Mouse (Mus musculus): ENCODE data around the gene Mtmr6. TPM values are rescaled to one million over a fixed set of nuclear protein-coding genes. Genes with fewer than 3 reads are reported as not detected.
A peak's percentile ranks its signal among the peaks of the same experiment; 100 is the strongest.
"Not testable (repeated sequence)": the region's sequence is repeated elsewhere in the genome, so short reads cannot be mapped to it uniquely, and the experiment has no call there.

The Mtmr6 gene
- total RNA-seq, 2 experiments from 2014 or later = 49.6 to 50.2 TPM

DNA sequence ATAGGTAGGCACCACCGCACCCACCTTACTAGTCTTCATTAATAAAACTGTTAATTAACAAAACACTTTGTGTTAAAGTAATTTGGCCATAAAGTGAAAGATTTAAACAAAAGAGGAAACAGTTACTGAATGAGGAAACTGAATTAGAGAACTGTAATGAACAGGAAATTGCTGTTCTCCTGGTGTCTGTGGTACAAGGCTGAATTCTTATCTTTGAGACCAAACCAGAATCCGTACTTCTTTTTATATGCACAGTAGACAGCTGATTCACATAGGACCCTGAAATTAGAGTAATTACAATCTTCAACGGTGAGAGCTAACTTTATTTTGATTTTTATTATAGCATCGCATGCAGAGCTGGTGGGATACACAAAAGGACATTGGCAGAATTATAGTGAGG lies 25.3 kb downstream of the Mtmr6 start:
- no peak for DNase-seq (ENCODE audit: low spot score in 2 of 2)

DNA sequence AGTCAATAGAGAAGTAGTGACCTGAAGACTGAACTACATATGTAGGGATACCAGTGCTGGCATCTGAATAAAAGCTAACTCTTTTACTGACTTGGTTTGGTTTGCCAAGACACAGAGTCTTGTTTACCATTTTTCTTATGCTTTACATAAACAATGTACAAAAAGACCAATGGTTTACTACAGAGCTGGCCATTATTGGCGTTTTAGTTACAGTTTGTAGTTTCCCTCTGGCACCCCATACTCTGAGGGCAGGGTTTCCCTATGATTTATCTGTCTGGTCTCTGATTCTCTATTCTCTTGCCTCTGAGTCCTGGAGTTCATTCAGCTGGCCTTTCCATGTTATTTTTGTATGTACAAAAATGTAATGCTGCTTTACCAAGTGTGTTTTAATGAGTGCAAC lies 30.5 kb downstream of the Mtmr6 start:
- no peak for DNase-seq (ENCODE audit: low spot score in 2 of 2)

DNA sequence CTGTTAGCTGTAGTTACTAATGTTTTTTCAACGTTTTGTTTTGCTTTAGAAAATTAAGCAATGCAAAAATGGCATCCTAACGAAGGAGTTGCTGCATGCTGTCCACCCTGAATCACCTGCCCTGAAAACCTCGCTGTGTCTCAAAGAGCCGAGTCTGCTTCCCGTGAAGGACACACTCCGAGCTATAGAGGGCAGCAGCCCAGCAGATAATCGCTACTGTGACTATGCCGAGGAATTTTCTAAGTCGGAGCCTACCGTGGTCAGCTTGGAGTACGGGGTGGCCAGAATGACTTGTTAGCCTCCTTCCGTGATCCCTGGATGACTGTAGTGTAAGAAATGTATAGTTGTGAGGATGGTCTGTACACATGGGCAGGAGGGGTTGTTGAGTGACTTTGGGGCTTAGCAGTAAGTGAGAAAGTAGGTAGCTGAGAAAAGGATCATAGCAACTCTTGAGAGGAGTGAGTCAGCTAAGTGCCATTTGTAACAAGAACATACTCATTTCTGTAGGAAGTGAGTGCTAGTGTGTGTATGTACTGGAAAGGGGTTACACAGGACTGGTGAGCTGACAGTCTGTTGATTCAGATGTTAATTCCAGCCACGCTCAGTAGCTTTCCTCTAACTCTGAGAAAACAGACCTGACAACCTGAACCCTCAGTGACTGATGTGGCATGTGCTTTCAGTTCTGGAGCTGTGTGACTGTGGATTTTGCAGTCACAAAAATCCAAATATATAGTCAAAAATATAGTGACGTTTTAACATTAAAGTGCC lies 35.4 kb downstream of the Mtmr6 start:
- DNase-seq (ENCODE audit: low spot score in 2 of 2) = no peak

DNA sequence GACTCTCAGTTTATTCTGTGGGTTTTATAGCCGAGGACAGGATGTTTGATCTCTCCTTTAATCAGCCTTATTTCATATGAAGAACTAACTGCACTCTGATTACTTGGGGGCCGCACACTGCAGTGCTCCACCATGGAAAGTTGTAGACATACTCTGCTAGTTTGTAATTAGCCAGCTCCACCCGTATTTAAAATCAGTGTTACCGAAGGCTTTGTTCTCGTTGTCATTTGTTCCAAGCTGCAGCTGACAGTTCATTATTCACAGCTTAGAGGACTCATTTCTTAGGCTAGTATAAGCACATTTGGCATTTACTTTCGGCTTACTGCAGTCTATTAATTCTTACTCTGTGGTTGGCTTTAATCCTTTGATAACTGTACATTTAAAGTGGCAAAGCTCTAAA lies 36.0 kb downstream of the Mtmr6 start:
- DNase-seq (ENCODE audit: low spot score in 2 of 2) = no peak

DNA sequence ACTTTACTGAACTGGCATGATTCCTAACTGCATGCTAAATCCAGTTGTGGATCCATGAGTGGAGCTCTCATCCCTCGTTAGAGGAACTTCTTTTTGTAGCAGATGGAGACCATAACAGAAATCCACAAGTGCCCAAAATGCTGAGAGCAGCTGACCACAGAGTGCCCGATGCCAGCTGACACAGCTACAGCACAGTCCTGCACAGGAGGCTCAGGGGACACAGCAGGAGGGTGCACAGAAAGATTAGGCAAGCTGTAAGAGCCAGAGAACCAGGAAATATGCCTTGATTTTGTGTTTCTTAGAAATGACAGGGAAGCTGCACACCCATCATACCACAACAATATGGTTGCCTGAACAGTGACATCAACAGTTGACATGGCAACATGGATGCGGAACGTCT lies 37.4 kb downstream of the Mtmr6 start:
- no peak for DNase-seq (ENCODE audit: low spot score in 2 of 2)

DNA sequence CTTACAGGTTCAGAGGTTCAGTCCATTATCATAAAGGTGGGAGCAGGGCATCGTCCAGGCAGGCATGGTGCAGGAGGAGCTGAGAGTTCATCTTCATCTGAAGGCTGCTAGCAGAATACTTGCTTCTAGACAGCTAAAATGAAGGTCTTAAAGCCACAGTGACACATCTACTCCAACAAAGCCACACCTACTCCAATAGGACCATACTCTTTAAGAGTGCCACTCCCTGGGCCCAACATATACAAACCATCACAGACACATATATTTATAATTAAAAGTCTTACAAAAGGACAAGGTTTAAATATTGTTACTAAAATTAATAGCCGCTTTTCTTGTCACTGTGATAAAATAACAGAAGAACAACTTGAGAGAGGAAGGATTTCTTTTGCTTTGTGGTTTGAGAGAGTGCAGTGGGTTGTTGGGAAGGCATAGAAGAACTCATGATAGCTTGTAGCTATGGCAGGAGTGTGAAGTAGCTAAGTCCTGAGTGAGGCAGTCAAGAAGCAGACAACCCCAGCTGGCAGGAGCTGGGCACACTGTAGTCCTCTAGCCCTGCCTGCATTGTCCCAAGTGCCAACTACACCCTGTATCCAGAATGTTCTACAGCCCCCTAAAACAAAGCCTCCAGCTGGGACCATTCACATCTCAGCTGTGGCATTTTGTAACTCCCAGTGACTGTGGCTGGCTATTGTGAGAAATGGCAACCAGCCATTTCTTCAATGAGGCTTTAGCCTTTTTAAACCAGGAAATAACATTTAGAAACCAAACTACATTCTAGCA lies 39.6 kb downstream of the Mtmr6 start:
- DNase-seq (ENCODE audit: low spot score in 2 of 2) = no peak

DNA sequence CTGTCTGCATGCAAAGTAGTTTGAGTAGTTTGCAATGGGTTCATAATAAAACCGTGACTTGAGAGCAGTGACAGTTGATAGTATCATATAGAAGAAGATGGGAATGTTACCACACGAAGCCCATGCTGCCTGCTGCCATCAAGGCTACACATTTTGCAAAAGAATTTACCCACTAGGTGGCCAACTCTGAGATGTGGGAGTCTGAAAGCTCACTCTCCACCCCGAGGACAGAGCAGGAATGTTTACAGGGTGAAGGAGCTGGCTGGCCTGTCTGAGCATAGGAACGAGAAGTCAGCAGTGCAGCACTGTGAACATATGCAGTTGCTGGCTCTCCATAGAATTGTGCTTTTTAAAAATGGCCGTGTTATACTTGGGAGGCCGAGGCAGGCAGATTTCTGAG lies 43.1 kb downstream of the Mtmr6 start:
- DNase-seq (ENCODE audit: low spot score in 2 of 2) = no peak

DNA sequence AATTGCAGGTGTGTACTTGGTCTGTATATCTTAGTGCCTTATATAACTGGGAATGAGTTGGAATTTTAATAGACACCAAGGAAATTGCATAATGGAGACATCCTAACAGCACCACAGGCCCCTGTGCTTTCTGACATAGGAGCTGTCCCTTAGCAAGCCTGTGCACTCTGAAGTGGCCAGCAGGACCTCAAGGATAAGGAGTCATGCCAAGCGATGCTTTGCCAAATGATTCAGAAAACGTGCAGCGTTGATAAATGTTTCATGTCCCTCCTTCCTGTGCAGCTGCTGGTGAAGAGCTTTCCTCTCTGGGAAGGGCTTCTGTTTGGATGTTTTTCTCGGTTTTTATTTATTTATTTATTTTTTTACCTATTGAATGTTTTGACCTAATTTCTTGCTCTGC lies 45.7 kb downstream of the Mtmr6 start:
- peak in 1 of 2 experiments; percentile 21 for DNase-seq (ENCODE audit: low spot score in 2 of 2)

DNA sequence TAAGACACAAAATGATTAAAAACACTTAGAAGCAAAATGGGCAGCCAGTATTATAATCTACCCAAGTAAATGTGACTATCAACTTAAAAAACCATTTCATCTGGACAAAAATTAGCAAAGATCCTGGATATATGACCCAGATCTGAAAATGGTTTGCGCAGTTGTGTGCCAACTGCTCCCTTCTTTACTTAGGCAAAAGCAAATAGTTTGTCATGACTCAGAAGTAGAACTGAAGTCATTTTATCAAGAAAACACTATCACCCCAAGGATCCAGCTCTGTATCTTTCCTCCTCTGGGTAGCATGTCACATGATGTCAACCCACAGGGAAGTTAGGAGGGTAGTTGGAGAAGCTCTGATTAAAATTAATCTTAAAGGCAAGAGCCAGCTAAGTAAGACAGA lies 54.2 kb downstream of the Mtmr6 start:
- no peak for DNase-seq (ENCODE audit: low spot score in 2 of 2)

DNA sequence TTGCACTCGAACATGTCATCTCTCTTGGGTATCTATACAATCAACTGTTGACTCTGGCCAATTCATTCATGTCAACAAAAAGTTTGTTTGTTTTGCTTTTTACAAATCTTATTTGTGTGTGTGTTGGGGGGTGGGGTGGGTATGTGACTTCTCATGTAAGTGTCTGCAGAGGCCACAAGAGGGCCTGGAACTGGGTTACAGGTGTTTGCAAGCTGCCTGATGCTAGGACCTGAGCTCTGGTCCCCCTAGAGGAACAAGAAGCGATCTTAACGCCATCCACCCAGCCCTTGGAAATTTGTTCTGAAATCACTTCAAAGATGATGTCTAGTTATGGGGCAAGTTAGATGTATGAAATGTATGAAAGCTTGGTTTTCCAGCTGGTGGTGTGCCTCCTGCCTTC lies 55.8 kb downstream of the Mtmr6 start:
- DNase-seq (ENCODE audit: low spot score in 2 of 2) = no peak

DNA sequence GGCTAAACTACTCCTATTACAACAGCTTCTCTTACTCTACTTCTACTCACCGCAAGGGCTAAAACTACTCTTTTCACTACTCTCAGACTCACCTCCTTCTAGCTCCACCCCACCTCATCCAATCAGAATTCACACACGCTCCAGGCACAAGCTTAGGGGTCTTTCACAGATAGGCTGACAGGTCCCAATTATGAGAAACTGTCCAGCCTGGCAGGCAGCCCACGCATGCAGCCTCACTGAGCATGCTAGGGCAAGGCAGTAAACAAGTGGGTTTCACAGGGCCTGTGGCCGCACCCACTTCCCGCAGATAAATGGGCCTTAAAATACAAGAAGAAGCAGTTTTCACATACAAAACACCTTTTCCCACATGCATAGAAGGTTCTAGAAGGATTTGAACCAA lies 75.0 kb downstream of the Mtmr6 start:
- not testable (repeated sequence) for DNase-seq (ENCODE audit: low spot score in 2 of 2)

DNA sequence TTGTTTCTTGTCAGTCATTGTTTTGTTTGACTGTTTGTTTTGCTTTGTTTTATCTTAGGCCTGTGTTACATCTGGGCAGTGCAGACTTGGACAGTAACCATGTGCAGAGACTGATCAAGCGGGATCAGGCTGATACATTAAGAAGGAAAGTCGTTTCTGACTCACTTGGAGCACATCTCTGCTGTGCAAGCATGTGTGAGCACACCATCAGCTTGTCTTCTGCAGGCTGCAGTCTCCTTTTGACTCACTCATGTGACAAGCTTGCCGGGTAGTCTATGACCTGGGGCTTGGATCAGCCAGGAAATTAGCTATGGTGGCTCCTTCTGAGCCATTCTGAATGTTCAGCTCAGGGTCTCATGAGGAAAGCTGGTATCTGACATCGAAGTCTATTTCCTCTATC lies 75.5 kb downstream of the Mtmr6 start:
- DNase-seq (ENCODE audit: low spot score in 2 of 2) = no peak

DNA sequence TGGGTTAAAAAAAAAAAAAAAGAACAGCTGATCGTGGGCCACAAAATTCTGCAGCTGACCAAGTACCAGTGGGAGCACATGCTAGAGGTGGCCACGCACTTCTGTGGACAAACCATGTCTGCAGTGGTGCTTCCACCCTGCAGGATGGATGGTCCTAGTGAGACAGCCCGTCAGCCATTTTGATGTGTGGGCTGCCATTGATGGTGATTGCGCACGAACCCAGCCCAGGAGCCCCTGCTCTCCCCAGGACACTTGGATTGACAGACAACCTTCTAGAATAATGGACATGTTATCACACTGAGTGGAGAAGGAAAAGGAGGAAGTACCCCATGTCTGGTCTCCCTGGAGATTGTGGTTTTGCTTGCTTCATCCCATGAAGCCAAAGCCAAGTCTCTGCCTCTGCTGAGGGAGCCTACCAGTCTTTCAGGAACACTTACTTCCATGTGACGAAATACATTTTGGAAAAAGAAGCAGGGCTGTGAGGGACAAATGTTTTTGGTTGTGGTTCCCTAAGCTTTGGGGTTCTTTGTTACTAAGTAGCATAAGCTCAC lies 80.4 kb downstream of the Mtmr6 start:
- DNase-seq (ENCODE audit: low spot score in 2 of 2) = no peak

Small RNA genes lying within 50 kb of the gene (microRNA-seq; reads per million reads assigned to microRNA genes)
- 0 to 0.47 reads per million in 2 experiments for gene Mir719 (ENCODE audit: borderline number of aligned reads in 2 of 2)

Other genes with a start within 250 kb of the Mtmr6 start
- gene Atp8a2, start 68.0 kb upstream of the Mtmr6 start, total RNA-seq (2021) = 1 to 10 TPM; 1.1 to 2.0 TPM
- not detected for gene Nupl1, start 13.8 kb upstream of the Mtmr6 start, total RNA-seq (2021)
- gene Gm49336, start 13.7 kb upstream of the Mtmr6 start, total RNA-seq (2021) = 10 to 100 TPM; 35.1 to 39.2 TPM
- gene Amer2, start 108.0 kb downstream of the Mtmr6 start, total RNA-seq (2021) = 1 to 10 TPM; 3.0 to 3.3 TPM